Mouse (Mus musculus) testis, adult 2 months (tissue): ENCODE data around the gene Fcrl6. TPM values are rescaled to one million over a fixed set of nuclear protein-coding genes. Genes with fewer than 3 reads are reported as not detected.
A peak's percentile ranks its signal among the peaks of the same experiment; 100 is the strongest.

Experiments used
- H3K27ac ChIP-seq: fragments of 200-500 bp; 2 replicates; pipeline ENCODE4 v1.5.1; 2012; ENCODE audit warnings: low read depth, low read length; ENCODE audit not compliant: control insufficient read depth, insufficient read depth
- H3K27me3 ChIP-seq: fragments of 200-500 bp; 2 replicates; pipeline ENCODE4 v1.6.1; 2012; ENCODE audit warnings: mild to moderate bottlenecking, low read length, moderate library complexity; ENCODE audit not compliant: control insufficient read depth, insufficient read depth
- H3K36me3 ChIP-seq: fragments of 200-500 bp; 2 replicates; pipeline ENCODE4 v1.6.1; 2012; ENCODE audit warnings: mild to moderate bottlenecking, low read length; ENCODE audit not compliant: control insufficient read depth, insufficient read depth
- H3K4me1 ChIP-seq: fragments of 200-500 bp; 2 replicates; pipeline ENCODE4 v1.6.1; 2012; ENCODE audit warnings: low read length; ENCODE audit not compliant: control insufficient read depth, insufficient read depth
- H3K4me3 ChIP-seq: fragments of 200-500 bp; 2 replicates; pipeline ENCODE4 v1.5.1; 2012; ENCODE audit warnings: low read depth, mild to moderate bottlenecking, low read length, moderate library complexity, mixed read lengths; ENCODE audit not compliant: control insufficient read depth
- CTCF ChIP-seq: fragments of 200-500 bp; IDR thresholded peaks from 2 replicates; pipeline ENCODE4 v1.5.1; 2012; ENCODE audit warnings: low read depth, mild to moderate bottlenecking, inconsistent platforms, low read length, moderate library complexity; ENCODE audit not compliant: control insufficient read depth, insufficient read depth, insufficient replicate concordance
- POLR2A ChIP-seq: fragments of 200-500 bp; IDR thresholded peaks from 2 replicates; pipeline ENCODE4 v1.6.1; 2012; ENCODE audit warnings: low read depth, mild to moderate bottlenecking, inconsistent platforms, low read length, moderate library complexity; ENCODE audit not compliant: control insufficient read depth
- polyA plus RNA-seq: library from polyadenylated mRNA; depleted of rRNA; stranded (reverse); fragments of >200 nt; gene quantifications from 2 replicates; pipeline ENCODE4 v1.2.3, GENCODE M21; 2012

The Fcrl6 gene
- polyA plus RNA-seq, 1 experiment = not detected

DNA sequence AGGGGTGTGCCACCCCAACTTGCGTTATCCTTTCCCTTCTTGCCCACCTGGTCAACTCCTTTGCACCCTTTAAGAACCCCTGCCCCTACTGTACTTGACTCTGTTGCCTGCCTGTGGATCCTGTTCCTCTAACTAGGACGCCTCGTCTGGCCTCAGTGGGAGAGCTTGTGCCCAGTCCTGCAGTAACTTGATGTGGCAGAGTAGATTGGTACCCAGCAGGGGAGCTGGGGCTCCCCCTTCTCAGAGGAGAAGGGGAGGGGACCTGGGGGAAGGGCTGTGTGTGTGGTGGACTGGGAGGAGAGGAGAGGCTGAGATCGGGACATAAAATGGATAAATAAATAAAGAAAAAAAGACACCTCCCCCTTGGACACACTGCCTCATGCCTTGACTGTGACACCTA, 17.3 kb downstream of the Fcrl6 start:
- TF ChIP-seq POLR2A (no peak), CTCF (no peak)
- Histone ChIP-seq H3K27ac (no peak overlapping the region), H3K36me3 (no peaks in the 10 kb centered on the region), H3K4me1 (peaks cover 4% of the 10 kb centered on the region; the same call in 1 of the 2 replicates), H3K4me3 (no peak overlapping the region), H3K27me3 (no peaks in the 10 kb centered on the region)

DNA sequence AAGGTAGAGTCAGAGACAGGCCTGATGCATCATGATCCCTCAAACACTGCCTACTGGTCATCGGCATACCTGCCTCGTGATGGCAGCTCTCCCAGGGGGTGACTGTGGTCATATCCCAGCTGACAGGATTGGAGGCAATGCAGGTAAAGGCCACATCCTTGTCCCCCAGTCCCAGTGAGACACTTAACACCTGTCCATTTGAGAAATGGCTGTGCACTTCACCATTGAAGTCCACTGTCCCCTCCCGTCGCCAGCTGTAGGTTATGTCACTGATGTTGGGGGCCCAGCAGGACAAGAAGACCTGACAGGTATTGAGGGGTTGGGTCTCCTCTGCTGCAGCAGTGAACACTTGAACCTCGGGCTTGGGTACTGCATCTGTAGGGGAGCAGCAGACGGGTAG, 18.1 kb downstream of the Fcrl6 start:
- H3K27me3 ChIP-seq = no peaks in the 10 kb centered on the region
- no peak overlapping the region for H3K27ac ChIP-seq
- no peak overlapping the region for H3K4me3 ChIP-seq
- no peaks in the 10 kb centered on the region for H3K36me3 ChIP-seq
- peaks cover 4% of the 10 kb centered on the region; the same call in 1 of the 2 replicates for H3K4me1 ChIP-seq
- TF ChIP-seq POLR2A (no peak), CTCF (no peak)

DNA sequence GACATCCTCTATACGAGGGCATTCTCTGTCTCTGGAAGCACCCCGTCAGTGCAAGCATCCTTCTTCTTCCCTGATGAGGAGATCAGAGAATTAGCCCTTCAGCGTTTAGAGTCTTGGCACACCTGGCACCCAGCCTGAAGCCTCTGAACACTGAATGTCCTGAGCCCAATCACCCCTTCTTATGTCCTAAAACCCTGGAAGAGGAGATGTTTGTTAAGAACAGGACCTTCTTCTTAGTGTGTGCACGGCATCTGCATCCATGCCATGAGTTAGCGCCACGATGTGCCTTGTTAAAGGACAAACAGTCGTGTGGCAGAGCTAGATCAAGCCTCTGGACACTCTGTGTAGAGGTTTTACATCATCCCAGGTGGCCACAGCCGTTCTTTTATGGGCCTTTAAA, 19.9 kb downstream of the Fcrl6 start:
- TF ChIP-seq CTCF = no peak
- TF ChIP-seq POLR2A = no peak
- Histone ChIP-seq H3K36me3 (no peaks in the 10 kb centered on the region), H3K27me3 (no peaks in the 10 kb centered on the region), H3K4me1 (no peaks in the 10 kb centered on the region), H3K4me3 (no peak overlapping the region), H3K27ac (no peak overlapping the region)

DNA sequence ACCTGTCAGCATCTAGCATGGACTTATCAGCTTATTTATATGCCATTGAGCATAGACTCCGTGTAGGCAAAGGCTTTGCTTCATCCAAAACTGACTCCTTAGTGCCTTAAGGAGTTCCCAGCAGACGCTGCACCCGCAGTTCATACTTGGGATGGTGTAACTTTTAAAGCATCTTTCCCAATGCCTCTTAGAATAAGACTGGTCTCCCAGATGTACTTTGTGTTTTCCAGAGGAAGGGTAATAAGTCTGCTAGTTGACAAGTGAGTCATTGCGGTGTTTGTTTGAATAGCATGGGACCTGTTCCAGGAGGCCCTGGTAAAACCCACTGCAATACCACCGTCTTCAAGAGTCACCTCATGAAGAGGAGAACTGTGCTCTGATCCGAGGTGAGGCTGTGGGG, 22.2 kb downstream of the Fcrl6 start:
- TF ChIP-seq CTCF (no peak), POLR2A (no peak)
- no peaks in the 10 kb centered on the region for H3K27me3 ChIP-seq

DNA sequence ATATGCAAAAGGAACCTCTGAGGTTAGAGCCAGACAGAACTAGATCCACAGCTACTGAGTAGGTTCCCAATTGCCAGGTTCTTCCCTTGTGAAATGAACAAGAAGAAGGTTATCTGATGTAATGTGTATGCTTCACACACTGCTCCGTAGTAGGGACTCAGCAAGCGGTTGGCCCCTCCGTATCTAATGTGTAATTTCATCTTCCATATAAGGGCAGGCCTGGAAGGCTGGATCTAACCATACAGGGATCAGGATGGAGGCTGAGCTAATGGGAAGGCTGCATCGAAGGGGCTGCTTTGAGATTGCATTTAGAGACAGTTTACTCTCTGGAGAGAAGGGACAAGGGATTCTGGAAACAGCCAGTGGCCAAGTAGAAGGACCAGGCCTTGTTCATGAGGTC, 34.6 kb downstream of the Fcrl6 start:
- Histone ChIP-seq H3K4me3 (peak overlapping the region; percentile 71), H3K27me3 (no peaks in the 10 kb centered on the region), H3K4me1 (peaks cover 6% of the 10 kb centered on the region), H3K27ac (no peak overlapping the region), H3K36me3 (no peaks in the 10 kb centered on the region)
- TF ChIP-seq POLR2A = no peak
- TF ChIP-seq CTCF = no peak

More for the DNA sequence above, 22.2 kb downstream of the Fcrl6 start:
- Histone ChIP-seq H3K27ac (no peak overlapping the region), H3K36me3 (no peaks in the 10 kb centered on the region), H3K4me1 (no peaks in the 10 kb centered on the region), H3K4me3 (no peak overlapping the region)

DNA sequence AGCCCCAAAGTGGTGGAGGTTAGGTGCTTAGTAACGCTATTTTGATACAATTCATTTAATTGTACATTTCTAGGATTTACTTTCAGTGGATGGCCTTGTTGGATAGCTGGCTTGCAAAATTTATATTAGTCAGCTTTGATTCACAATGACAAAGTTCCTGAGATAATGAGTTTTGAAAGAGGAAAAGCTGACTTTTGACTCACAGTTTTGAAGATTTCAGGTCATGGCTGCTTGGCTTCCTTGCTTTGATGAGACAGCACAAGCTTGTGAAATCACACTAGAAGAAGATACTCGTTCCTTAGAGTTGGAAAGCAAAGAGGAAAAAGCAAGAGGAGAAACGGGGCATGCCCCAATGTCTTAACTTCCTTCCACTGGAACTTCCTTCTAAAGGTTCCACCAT, 36.2 kb downstream of the Fcrl6 start:
- no peak overlapping the region for H3K27ac ChIP-seq
- H3K27me3 ChIP-seq = no peaks in the 10 kb centered on the region
- H3K4me3 ChIP-seq = no peak overlapping the region
- TF ChIP-seq POLR2A (no peak), CTCF (no peak)
- H3K4me1 ChIP-seq = peaks cover 9% of the 10 kb centered on the region
- H3K36me3 ChIP-seq = no peaks in the 10 kb centered on the region

DNA sequence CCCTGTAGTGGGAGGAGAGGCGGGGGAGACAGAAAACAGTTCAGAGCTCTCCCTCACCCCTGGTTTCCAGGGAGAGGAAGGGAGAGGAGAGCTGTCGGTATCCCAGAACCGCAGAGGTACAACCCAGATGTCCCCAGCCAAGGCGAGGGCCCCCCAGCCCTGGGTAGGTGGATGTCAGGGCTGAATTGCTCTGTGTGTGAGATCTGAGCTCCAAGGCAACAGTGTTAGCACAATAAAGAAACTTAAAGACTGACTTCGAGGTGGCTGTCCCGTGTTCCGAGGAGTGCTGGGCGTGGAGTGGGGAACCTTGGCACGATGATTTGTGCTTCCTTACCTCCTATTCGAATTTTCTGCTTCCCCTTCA, 38.9 kb downstream of the Fcrl6 start:
- Histone ChIP-seq H3K4me3 (no peak overlapping the region; the same call in 1 of the 2 replicates), H3K36me3 (no peaks in the 10 kb centered on the region), H3K27ac (no peak overlapping the region), H3K27me3 (no peaks in the 10 kb centered on the region), H3K4me1 (peaks cover 9% of the 10 kb centered on the region)
- TF ChIP-seq CTCF (no peak), POLR2A (no peak)
